Mouse (Mus musculus) forebrain, embryonic 13.5 days (tissue): ENCODE data around the gene Gjd2. TPM values are rescaled to one million over a fixed set of nuclear protein-coding genes. Genes with fewer than 3 reads are reported as not detected.

Experiments used
- ATAC-seq: fragments of 200-750 bp; cut with Nextera tagmentation; 2 replicates; pipeline ENCODE4 v1.8.0; 2017
- H3K27ac ChIP-seq: fragments of 300-500 bp; sonication (generic); 2 replicates; pipeline ENCODE4 v1.5.1; 2015; ENCODE audit warnings: inconsistent platforms, mild to moderate bottlenecking, moderate library complexity
- H3K27me3 ChIP-seq: fragments of 300-500 bp; sonication (generic); 2 replicates; pipeline ENCODE4 v1.6.1; 2015; ENCODE audit warnings: mild to moderate bottlenecking, inconsistent platforms
- H3K36me3 ChIP-seq: fragments of 300-500 bp; sonication (generic); 2 replicates; pipeline ENCODE4 v1.6.1; 2015; ENCODE audit warnings: mild to moderate bottlenecking, inconsistent platforms; ENCODE audit not compliant: poor library complexity, severe bottlenecking
- H3K4me1 ChIP-seq: fragments of 300-500 bp; sonication (generic); 2 replicates; pipeline ENCODE4 v1.6.1; 2015; ENCODE audit warnings: inconsistent platforms
- H3K4me2 ChIP-seq: fragments of 300-500 bp; sonication (generic); 2 replicates; pipeline ENCODE4 v1.6.1; 2015; ENCODE audit warnings: inconsistent platforms, mild to moderate bottlenecking, moderate library complexity
- H3K4me3 ChIP-seq: fragments of 300-500 bp; sonication (generic); 2 replicates; pipeline ENCODE4 v1.5.1; 2015; ENCODE audit warnings: mild to moderate bottlenecking, inconsistent platforms
- H3K9ac ChIP-seq: fragments of 300-500 bp; sonication (generic); 2 replicates; pipeline ENCODE4 v1.6.1; 2015; ENCODE audit warnings: mild to moderate bottlenecking, inconsistent platforms
- H3K9me3 ChIP-seq: fragments of 300-500 bp; sonication (generic); replicated peaks from 2 replicates; pipeline ENCODE4 v1.6.1; 2016; ENCODE audit warnings: inconsistent platforms
- WGBS: fragments of 180-500 bp; shearing (Covaris S2); methylation state at CpG from one replicate; pipeline ENCODE4 v1.1.7; 2015; 5-methylcytosine and 5-hydroxymethylcytosine counted together
- polyA plus RNA-seq: library from polyadenylated mRNA; unstranded; fragments of >200 nt; fragmentation: Nextera tagmentation; extraction: Ambion mirVana; gene quantifications from 2 replicates; pipeline ENCODE4 v1.2.1, GENCODE M21; 2015

The Gjd2 gene
- polyA plus RNA-seq, 1 experiment from 2014 or later: 2.0 TPM

DNA sequence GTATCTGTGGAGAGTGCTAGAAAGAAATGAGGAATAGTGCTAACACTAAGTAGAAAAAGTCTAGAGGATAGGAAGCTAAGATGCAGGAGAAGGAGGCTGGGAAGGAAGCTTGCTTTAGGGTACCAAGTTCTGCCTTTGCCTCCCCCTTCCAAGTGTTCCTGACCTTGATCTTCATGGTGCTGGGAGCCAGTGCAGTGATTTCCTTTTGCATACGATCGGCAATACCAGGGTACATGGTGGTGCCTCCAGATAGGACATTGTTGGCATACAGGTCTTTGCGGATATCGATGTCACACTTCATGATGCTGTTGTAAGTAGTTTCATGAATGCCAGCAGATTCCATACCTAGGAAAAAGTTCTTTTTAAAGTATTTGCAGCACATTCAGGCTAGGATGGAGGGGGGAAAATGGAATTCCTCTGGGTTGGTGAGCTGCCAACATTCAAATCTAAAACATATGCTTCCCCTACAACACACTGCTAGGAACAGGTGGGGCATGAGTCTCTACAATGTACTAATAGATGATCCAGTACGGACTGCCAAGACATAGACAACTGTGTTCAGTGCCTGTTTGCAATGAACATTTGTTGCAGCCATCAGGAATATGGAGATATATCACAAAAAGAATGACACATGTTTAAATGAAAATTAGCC lies 34.7 kb upstream of the Gjd2 start:
- Histone ChIP-seq H3K9me3 (no peaks in the 10 kb centered on the region), H3K9ac (no peak overlapping the region), H3K27me3 (no peaks in the 10 kb centered on the region), H3K36me3 (no peaks in the 10 kb centered on the region), H3K27ac (no peak overlapping the region), H3K4me3 (no peak overlapping the region), H3K4me2 (no peak overlapping the region), H3K4me1 (no peaks in the 10 kb centered on the region)
- 89% methylated on average over 5 of the region's 5 CpGs for WGBS
- peak; percentile 33; the same call in 1 of the 2 replicates for ATAC-seq

- 93% methylated on average over 5 of the region's 5 CpGs for WGBS
- Histone ChIP-seq H3K27me3 (no peaks in the 10 kb centered on the region), H3K36me3 (no peaks in the 10 kb centered on the region)
Observed at GRCm38 (mm10) chr2:114046151-114046664, 32.8 kb upstream of the Gjd2 start.

GRCm38 (mm10) chr2:114037926-114038325 lies 24.5 kb upstream of the Gjd2 start:
- ATAC-seq: no peak
- H3K4me3 ChIP-seq: no peak overlapping the region
- H3K27me3 ChIP-seq: no peaks in the 10 kb centered on the region
- no peak overlapping the region for H3K4me2 ChIP-seq
- no peaks in the 10 kb centered on the region for H3K4me1 ChIP-seq
- 77% methylated on average over 2 of the region's 2 CpGs for WGBS
- H3K9ac ChIP-seq: no peak overlapping the region
- no peak overlapping the region for H3K27ac ChIP-seq
- H3K9me3 ChIP-seq: no peaks in the 10 kb centered on the region
- H3K36me3 ChIP-seq: no peaks in the 10 kb centered on the region

More at GRCm38 (mm10) chr2:114046151-114046664, 32.8 kb upstream of the Gjd2 start:
- Histone ChIP-seq H3K4me2 (no peak overlapping the region), H3K4me3 (no peak overlapping the region), H3K9ac (no peak overlapping the region), H3K9me3 (no peaks in the 10 kb centered on the region), H3K4me1 (no peaks in the 10 kb centered on the region), H3K27ac (no peak overlapping the region)
- ATAC-seq: no peak

- ATAC-seq: no peak
- Histone ChIP-seq H3K36me3 (no peaks in the 10 kb centered on the region), H3K9me3 (no peaks in the 10 kb centered on the region), H3K4me1 (no peaks in the 10 kb centered on the region), H3K4me2 (no peak overlapping the region), H3K4me3 (no peak overlapping the region), H3K9ac (no peak overlapping the region), H3K27ac (no peak overlapping the region), H3K27me3 (no peaks in the 10 kb centered on the region)
- 60% methylated on average over 2 of the region's 2 CpGs for whole genome bisulfite sequencing
Observed at GRCm38 (mm10) chr2:114032259-114032658, 18.8 kb upstream of the Gjd2 start.

DNA sequence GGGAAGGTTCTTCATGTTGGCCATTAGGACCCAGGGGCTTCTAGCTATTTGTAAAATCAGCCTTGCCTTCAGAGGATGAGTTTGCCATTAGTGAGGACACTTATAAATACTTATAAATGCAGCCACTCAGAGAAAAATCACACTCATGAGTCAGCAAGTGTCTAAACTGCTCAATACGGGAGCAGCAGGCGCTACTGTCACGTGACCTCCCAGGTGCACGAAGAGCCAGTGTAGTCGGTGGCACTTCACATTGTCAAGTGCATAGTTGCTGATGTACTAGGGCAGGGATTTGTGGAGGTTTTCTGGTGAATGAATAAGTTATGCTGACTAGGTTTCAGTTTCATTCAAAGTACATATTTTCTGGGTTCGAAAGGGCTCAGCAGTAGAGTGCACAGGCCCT lies 10.0 kb upstream of the Gjd2 start:
- no peak overlapping the region for H3K4me3 ChIP-seq
- H3K4me2 ChIP-seq: no peak overlapping the region
- H3K4me1 ChIP-seq: peaks cover 5% of the 10 kb centered on the region
- WGBS: 87% methylated on average over 6 of the region's 6 CpGs
- no peak overlapping the region for H3K9ac ChIP-seq
- H3K27ac ChIP-seq: no peak overlapping the region
- H3K9me3 ChIP-seq: no peaks in the 10 kb centered on the region
- H3K36me3 ChIP-seq: no peaks in the 10 kb centered on the region
- no peak for ATAC-seq
- H3K27me3 ChIP-seq: no peaks in the 10 kb centered on the region

- peak; percentile 54 for ATAC-seq
- H3K27ac ChIP-seq: no peak overlapping the region
Observed at GRCm38 (mm10) chr2:114020210-114020563, 6.8 kb upstream of the Gjd2 start.

DNA sequence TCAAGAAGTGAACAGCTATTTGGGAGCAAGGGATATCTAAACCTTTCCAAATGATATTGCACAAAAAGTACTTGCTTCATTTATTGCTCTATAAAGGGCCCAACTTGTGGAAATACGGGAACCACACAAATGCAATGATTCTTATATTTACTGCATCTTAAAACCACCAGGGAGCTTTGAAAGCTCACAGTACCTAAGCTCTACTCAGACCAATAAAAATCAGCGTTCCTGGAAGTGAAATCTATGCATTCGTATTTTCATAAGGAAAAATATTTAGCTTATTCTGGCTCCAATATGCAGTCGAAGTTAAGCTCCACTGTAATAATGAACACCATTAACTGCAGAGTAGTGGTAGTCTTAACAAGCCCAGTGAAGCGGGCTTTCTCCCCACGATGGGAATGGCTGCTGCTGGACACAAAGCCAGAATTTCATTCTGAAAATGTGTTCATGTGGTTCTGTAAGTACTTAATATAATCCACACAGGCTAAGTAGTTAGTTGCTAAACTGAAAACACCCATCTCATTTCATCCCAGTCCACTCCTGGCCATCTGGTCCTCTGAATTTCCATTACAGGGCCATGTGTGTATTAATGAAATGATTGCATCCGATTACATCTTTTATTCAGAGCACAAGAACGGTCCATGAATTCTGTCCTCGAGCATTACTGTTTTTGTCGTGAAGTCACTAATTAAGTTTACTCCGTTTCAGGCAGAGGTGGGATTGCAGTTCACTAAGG lies 6.2 kb upstream of the Gjd2 start:
- Histone ChIP-seq H3K9ac (no peak overlapping the region), H3K27me3 (peaks cover 15% of the 10 kb centered on the region), H3K4me1 (peaks cover 10% of the 10 kb centered on the region), H3K4me3 (no peak overlapping the region), H3K9me3 (no peaks in the 10 kb centered on the region), H3K4me2 (no peak overlapping the region), H3K36me3 (no peaks in the 10 kb centered on the region), H3K27ac (no peak overlapping the region)
- 61% methylated on average over 11 of the region's 11 CpGs for WGBS
- peak; percentile 75 for ATAC-seq

More at GRCm38 (mm10) chr2:114020210-114020563, 6.8 kb upstream of the Gjd2 start:
- H3K4me3 ChIP-seq: no peak overlapping the region
- H3K36me3 ChIP-seq: no peaks in the 10 kb centered on the region
- H3K4me1 ChIP-seq: peaks cover 10% of the 10 kb centered on the region
- no peak overlapping the region for H3K4me2 ChIP-seq
- H3K9ac ChIP-seq: no peak overlapping the region
- H3K9me3 ChIP-seq: no peaks in the 10 kb centered on the region
- H3K27me3 ChIP-seq: peaks cover 10% of the 10 kb centered on the region

GRCm38 (mm10) chr2:114018136-114018535 lies 4.7 kb upstream of the Gjd2 start:
- Histone ChIP-seq H3K36me3 (no peaks in the 10 kb centered on the region), H3K4me3 (no peak overlapping the region), H3K9me3 (no peaks in the 10 kb centered on the region), H3K4me1 (peaks cover 22% of the 10 kb centered on the region), H3K9ac (no peak overlapping the region), H3K27me3 (peaks cover 30% of the 10 kb centered on the region), H3K4me2 (peak overlapping the region; percentile 20; the same call in 1 of the 2 replicates), H3K27ac (peak overlapping the region; percentile 45)
- 12% methylated on average over 10 of the region's 10 CpGs for WGBS
- peak; percentile 17; the same call in 1 of the 2 replicates for ATAC-seq

GRCm38 (mm10) chr2:114014839-114015238 lies 1.4 kb upstream of the Gjd2 start:
- H3K9me3 ChIP-seq: no peaks in the 10 kb centered on the region
- no peak overlapping the region for H3K27ac ChIP-seq
- H3K4me1 ChIP-seq: peaks cover 22% of the 10 kb centered on the region
- no peak for ATAC-seq
- peaks cover 54% of the 10 kb centered on the region for H3K27me3 ChIP-seq
- H3K36me3 ChIP-seq: no peaks in the 10 kb centered on the region
- H3K9ac ChIP-seq: no peak overlapping the region
- no peak overlapping the region for H3K4me2 ChIP-seq
- WGBS: 75% methylated on average over 6 of the region's 6 CpGs
- H3K4me3 ChIP-seq: no peak overlapping the region

DNA sequence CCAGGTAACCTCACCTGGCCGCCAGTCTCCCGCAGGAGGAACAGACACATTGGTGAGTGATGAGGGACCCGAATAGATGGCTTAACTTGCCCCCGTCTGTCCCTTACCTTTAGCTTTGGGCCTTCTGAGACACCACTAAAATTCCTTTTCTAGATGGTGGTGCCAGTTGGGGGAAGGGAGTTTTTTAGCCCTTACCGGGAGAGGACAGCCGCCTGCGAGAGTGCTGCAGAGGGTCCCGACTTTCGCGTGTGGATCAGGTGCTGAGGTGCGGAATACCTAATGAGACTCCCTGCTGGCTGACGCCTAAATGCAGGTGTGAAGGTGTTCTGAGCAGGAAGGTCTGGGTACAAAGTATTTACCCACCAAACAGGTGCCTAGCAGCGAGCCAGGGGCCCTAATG lies 427 bp upstream of the Gjd2 start:
- H3K9me3 ChIP-seq: no peaks in the 10 kb centered on the region
- peak; percentile 10; the same call in 1 of the 2 replicates for ATAC-seq
- peak overlapping the region; percentile 36; the same call in 1 of the 2 replicates for H3K27ac ChIP-seq
- no peaks in the 10 kb centered on the region for H3K36me3 ChIP-seq
- peak overlapping the region; percentile 79 for H3K9ac ChIP-seq
- peak overlapping the region; percentile 91 for H3K4me2 ChIP-seq
- peaks cover 22% of the 10 kb centered on the region for H3K4me1 ChIP-seq
- H3K27me3 ChIP-seq: peaks cover 54% of the 10 kb centered on the region
- WGBS: 0% methylated on average over 13 of the region's 13 CpGs
- H3K4me3 ChIP-seq: peak overlapping the region; percentile 63

DNA sequence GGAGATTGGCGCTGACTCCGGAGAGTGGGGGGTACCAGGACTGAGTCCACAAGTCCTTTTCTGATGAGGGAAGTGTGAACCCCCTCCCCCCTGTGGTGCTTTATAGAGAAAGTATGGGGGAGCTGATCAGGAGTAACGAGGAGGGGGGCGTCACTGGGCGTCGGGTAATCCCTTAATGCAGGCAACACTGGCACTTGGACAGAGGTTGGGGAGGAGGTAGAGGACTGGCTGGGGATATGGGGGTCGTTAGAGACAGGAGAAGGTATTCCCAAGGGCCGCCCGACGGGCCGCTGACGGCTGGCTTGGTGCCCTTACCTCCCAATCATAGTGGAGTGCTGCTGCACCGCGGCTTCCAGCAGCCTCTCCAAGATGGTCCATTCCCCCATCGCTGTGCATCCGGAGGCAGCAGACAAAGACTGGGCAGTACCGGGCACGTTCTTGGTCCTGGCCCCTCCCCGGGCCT lies 639 bp downstream of the Gjd2 start:
- no peaks in the 10 kb centered on the region for H3K36me3 ChIP-seq
- peaks cover 54% of the 10 kb centered on the region for H3K27me3 ChIP-seq
- WGBS: 3% methylated on average over 19 of the region's 19 CpGs
- H3K27ac ChIP-seq: peak overlapping the region; percentile 36; the same call in 1 of the 2 replicates
- peak; percentile 82 for ATAC-seq
- H3K4me1 ChIP-seq: peaks cover 13% of the 10 kb centered on the region
- H3K9me3 ChIP-seq: no peaks in the 10 kb centered on the region
- peak overlapping the region; percentile 91 for H3K4me2 ChIP-seq
- H3K4me3 ChIP-seq: peak overlapping the region; percentile 63
- peak overlapping the region; percentile 79 for H3K9ac ChIP-seq

DNA sequence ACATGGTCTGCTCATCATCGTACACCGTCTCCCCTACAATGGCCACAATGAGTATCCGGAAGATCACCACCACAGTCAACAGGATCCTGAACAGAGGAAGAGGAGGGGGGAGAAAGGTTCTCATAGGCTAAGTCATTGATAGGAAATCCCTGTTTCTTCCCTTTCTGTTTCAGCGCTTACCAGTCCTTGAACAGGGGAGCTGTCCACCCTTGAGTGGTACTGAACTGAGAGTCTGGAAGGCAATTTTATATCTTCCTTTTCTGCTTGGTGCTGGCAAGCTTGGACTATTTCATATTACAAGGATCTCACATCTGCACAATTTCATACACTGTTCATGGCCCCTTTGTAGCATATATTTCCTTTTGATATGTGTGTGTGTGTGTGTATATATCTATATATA lies 1.6 kb downstream of the Gjd2 start:
- no peak overlapping the region for H3K9ac ChIP-seq
- peaks cover 13% of the 10 kb centered on the region for H3K4me1 ChIP-seq
- H3K36me3 ChIP-seq: no peaks in the 10 kb centered on the region
- H3K4me3 ChIP-seq: 0 out of 2 replicates have a peak overlapping the region, but pooled peaks have one; percentile 2
- peaks cover 49% of the 10 kb centered on the region for H3K27me3 ChIP-seq
- no peak overlapping the region for H3K27ac ChIP-seq
- peak overlapping the region; percentile 91; the same call in 1 of the 2 replicates for H3K4me2 ChIP-seq
- WGBS: 39% methylated on average over 4 of the region's 4 CpGs
- H3K9me3 ChIP-seq: no peaks in the 10 kb centered on the region
- no peak for ATAC-seq
